Mouse (Mus musculus): ENCODE results near the gene Capns1.

The Capns1 gene

GRCm38 (mm10) chr7:30170283-30170951, 28.2 kb downstream of the Capns1 start:
- no peak for DNase-seq (ENCODE audit: low read depth)

- peak; percentile 87 for DNase-seq (ENCODE audit: low read depth)
Measured at GRCm38 (mm10) chr7:30169583-30170282, 28.9 kb downstream of the Capns1 start, which contains the start of gene Zfp146. TSS of gene Zfp146 (minus strand) at chr7:30169750.

- DNase-seq (ENCODE audit: low read depth), result no peak
Measured at GRCm38 (mm10) chr7:30168914-30169582, 29.6 kb downstream of the Capns1 start.

GRCm38 (mm10) chr7:30164745-30165144, 33.9 kb downstream of the Capns1 start:
- DNase-seq (ENCODE audit: low read depth), result no peak

- no peak for DNase-seq (ENCODE audit: low read depth)
Measured at GRCm38 (mm10) chr7:30163113-30163512, 35.5 kb downstream of the Capns1 start.

GRCm38 (mm10) chr7:30155507-30155906, 43.1 kb downstream of the Capns1 start:
- DNase-seq (ENCODE audit: low read depth), result no peak

GRCm38 (mm10) chr7:30154040-30154439, 44.6 kb downstream of the Capns1 start:
- no peak for DNase-seq (ENCODE audit: low read depth)

GRCm38 (mm10) chr7:30147011-30147410, 51.6 kb downstream of the Capns1 start:
- DNase-seq (ENCODE audit: low read depth), result no peak

GRCm38 (mm10) chr7:30143555-30144209, 54.9 kb downstream of the Capns1 start:
- peak; percentile 36 for DNase-seq (ENCODE audit: low read depth)

GRCm38 (mm10) chr7:30143170-30143554, 55.4 kb downstream of the Capns1 start:
- DNase-seq (ENCODE audit: low read depth), result no peak
